Mouse (Mus musculus) embryonic facial prominence, embryonic 10.5 days (tissue): ENCODE measurements around the gene Cd8a. TPM values are rescaled to one million over a fixed set of nuclear protein-coding genes. Genes with fewer than 3 reads are reported as not detected.

Source experiments
- DNase-seq: peaks from one replicate; pipeline ENCODE4 v3.0.0-alpha.2; 2017; ENCODE audit warnings: low spot score
- H3K27ac ChIP-seq: fragments of 300-500 bp; sonication (generic); replicated peaks from 2 replicates; pipeline ENCODE4 v1.5.1; 2016; ENCODE audit warnings: mild to moderate bottlenecking
- H3K27me3 ChIP-seq: fragments of 300-500 bp; sonication (generic); replicated peaks from 2 replicates; pipeline ENCODE4 v1.6.1; 2016; ENCODE audit warnings: low read depth, mild to moderate bottlenecking; ENCODE audit not compliant: poor library complexity, severe bottlenecking
- H3K36me3 ChIP-seq: fragments of 300-500 bp; sonication (generic); replicated peaks from 2 replicates; pipeline ENCODE4 v1.6.1; 2016; ENCODE audit warnings: mild to moderate bottlenecking, moderate library complexity
- H3K4me1 ChIP-seq: fragments of 300-500 bp; sonication (generic); 2 replicates; pipeline ENCODE4 v1.6.1; 2016
- H3K4me3 ChIP-seq: fragments of 300-500 bp; sonication (generic); 2 replicates; pipeline ENCODE4 v1.5.1; 2016; ENCODE audit warnings: mild to moderate bottlenecking, moderate library complexity
- H3K9me3 ChIP-seq: fragments of 300-500 bp; sonication (generic); 2 replicates; pipeline ENCODE4 v1.6.1; 2016; ENCODE audit warnings: mild to moderate bottlenecking
- WGBS: fragments of 180-500 bp; shearing (Covaris S2); methylation state at CpG from one replicate; pipeline ENCODE4 v1.1.7; 2016; 5-methylcytosine and 5-hydroxymethylcytosine counted together
- polyA plus RNA-seq: library from polyadenylated mRNA; unstranded; fragments of >200 nt; fragmentation: Nextera tagmentation; extraction: Ambion mirVana; gene quantifications from 2 replicates; pipeline ENCODE4 v1.2.1, GENCODE M21; 2016

Gene Cd8a
- polyA plus RNA-seq, 1 experiment from 2014 or later: not detected

GRCm38 (mm10) chr6:71351201-71351600 is 22.0 kb upstream of the Cd8a start:
- Histone ChIP-seq H3K9me3 (peaks cover 8% of the 10 kb centered on the region), H3K27me3 (no peaks in the 10 kb centered on the region), H3K4me1 (no peaks in the 10 kb centered on the region), H3K27ac (no peak overlapping the region), H3K4me3 (no peak overlapping the region), H3K36me3 (no peaks in the 10 kb centered on the region)
- no peak for DNase-seq
- WGBS: 94% methylated on average over 3 of the region's 3 CpGs

GRCm38 (mm10) chr6:71352201-71352600 is 21.0 kb upstream of the Cd8a start:
- H3K36me3 ChIP-seq: no peaks in the 10 kb centered on the region
- no peaks in the 10 kb centered on the region for H3K4me1 ChIP-seq
- 93% methylated on average over 6 of the region's 6 CpGs for WGBS
- H3K9me3 ChIP-seq: peaks cover 8% of the 10 kb centered on the region
- no peak for DNase-seq
- H3K27ac ChIP-seq: no peak overlapping the region
- H3K4me3 ChIP-seq: no peak overlapping the region
- H3K27me3 ChIP-seq: no peaks in the 10 kb centered on the region

DNA sequence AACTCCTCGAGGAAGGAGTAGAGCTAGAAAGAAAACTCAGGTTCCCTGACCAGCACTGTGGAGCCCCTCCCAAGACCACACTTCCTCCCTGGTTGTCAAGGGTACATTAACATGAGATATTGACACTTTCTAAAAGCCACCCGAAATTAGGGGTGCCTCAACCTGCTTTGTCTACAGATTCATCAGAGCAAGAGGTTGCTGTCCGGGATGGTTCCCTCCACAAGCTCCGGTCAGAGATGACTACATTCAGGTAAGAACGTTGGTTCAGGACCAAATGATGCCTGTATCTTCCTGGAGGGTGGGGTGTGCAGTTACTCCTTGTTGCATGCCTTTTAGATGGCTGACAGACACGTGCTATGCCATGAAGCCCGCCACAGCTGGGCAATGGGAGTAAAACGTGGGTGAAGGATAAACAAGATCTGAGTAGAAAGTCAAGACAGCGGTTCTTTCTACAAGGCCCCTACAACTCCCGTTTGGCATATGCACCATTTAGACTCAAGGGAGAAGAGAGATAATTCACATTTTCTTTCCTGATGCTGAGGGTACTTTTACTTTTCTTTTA is 20.3 kb upstream of the Cd8a start:
- no peaks in the 10 kb centered on the region for H3K36me3 ChIP-seq
- DNase-seq: no peak
- no peak overlapping the region for H3K4me3 ChIP-seq
- WGBS: 84% methylated on average over 10 of the region's 10 CpGs
- H3K9me3 ChIP-seq: peaks cover 2% of the 10 kb centered on the region
- no peaks in the 10 kb centered on the region for H3K27me3 ChIP-seq
- no peaks in the 10 kb centered on the region for H3K4me1 ChIP-seq
- H3K27ac ChIP-seq: no peak overlapping the region

GRCm38 (mm10) chr6:71353722-71354121 is 19.5 kb upstream of the Cd8a start:
- WGBS: 77% methylated on average over 2 of the region's 2 CpGs
- Histone ChIP-seq H3K27ac (no peak overlapping the region), H3K4me1 (no peaks in the 10 kb centered on the region), H3K4me3 (no peak overlapping the region), H3K9me3 (no peaks in the 10 kb centered on the region), H3K27me3 (no peaks in the 10 kb centered on the region), H3K36me3 (no peaks in the 10 kb centered on the region)
- no peak for DNase-seq

DNA sequence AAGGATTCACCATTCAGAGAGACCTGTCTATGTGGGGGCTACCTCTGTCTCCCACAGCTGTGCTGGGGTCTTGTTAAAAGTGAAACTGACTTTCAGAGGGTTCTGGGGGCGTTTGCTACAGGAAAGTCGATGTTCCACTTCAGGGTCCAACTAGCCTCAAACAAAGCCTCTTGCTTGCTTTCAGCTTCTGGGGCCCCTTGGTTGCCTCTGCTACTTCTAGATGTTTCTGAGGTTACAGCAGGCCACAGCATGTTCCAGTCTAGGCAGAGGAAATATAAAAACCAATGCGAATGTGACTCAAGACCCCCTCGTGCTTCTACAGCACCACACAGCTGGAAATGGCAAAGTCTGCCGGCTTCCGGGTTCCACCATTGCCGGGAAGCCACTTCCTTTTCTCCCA is 15.7 kb upstream of the Cd8a start:
- H3K27me3 ChIP-seq: no peaks in the 10 kb centered on the region
- no peak overlapping the region for H3K4me3 ChIP-seq
- no peak overlapping the region for H3K27ac ChIP-seq
- DNase-seq: no peak
- 90% methylated on average over 7 of the region's 7 CpGs for WGBS
- no peaks in the 10 kb centered on the region for H3K9me3 ChIP-seq
- no peaks in the 10 kb centered on the region for H3K4me1 ChIP-seq
- H3K36me3 ChIP-seq: no peaks in the 10 kb centered on the region

- H3K27ac ChIP-seq: no peak overlapping the region
- 73% methylated on average over 4 of the region's 4 CpGs for WGBS
- H3K36me3 ChIP-seq: no peaks in the 10 kb centered on the region
- no peaks in the 10 kb centered on the region for H3K4me1 ChIP-seq
- no peak for DNase-seq
- H3K27me3 ChIP-seq: no peaks in the 10 kb centered on the region
- no peak overlapping the region for H3K4me3 ChIP-seq
- no peaks in the 10 kb centered on the region for H3K9me3 ChIP-seq
Measured at GRCm38 (mm10) chr6:71360221-71360620, 13.0 kb upstream of the Cd8a start.

DNA sequence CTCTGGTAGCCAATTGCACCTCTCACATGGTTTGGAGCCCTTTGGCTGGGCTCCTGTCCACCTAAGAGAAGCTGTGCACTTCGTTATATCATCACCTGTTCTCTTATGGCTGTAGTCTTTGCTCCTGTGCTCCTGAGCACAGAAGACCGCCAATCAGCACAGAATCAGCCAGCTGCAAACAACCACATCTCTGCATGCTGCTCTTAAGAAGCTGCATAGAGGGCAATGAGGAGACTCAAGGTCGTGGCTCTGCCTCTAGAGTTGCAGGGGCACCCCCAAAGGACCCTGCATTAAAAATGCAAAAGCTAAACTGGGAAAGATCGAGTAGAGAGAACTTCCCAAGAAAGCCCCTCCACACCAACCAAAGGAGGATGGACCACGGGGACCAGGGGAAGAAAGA is 12.5 kb upstream of the Cd8a start:
- Histone ChIP-seq H3K9me3 (no peaks in the 10 kb centered on the region), H3K4me1 (no peaks in the 10 kb centered on the region), H3K27me3 (no peaks in the 10 kb centered on the region), H3K4me3 (no peak overlapping the region), H3K36me3 (no peaks in the 10 kb centered on the region), H3K27ac (no peak overlapping the region)
- no peak for DNase-seq
- WGBS: 64% methylated on average over 5 of the region's 5 CpGs

DNA sequence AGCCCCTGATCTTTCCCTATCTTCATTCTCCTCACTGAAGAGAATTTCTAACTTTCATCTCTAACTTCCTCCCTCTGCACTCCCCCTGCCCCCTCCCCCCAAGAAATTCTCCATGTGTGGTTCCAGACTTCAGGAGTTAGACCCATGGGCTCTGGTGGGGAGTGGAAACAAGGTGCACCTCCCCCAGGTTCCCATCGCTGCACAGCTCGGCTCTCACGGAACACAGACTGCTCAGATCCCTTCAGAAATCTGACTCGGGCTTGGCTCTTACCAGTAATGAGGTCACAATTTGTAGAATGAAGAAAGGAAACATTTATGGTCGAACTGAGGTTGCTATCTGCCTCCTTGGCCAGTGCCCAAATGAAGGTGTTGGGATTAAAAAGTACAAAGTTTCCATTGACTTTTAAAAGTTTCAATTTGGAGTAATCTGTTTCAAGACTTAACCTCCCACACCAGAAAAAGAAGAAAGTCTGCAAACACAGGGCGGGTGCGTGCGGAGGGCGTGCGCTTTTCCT is 12.0 kb upstream of the Cd8a start:
- Histone ChIP-seq H3K27ac (no peak overlapping the region), H3K4me1 (no peaks in the 10 kb centered on the region), H3K27me3 (no peaks in the 10 kb centered on the region), H3K36me3 (no peaks in the 10 kb centered on the region), H3K9me3 (no peaks in the 10 kb centered on the region), H3K4me3 (no peak overlapping the region)
- 85% methylated on average over 10 of the region's 10 CpGs for WGBS
- DNase-seq: no peak

DNA sequence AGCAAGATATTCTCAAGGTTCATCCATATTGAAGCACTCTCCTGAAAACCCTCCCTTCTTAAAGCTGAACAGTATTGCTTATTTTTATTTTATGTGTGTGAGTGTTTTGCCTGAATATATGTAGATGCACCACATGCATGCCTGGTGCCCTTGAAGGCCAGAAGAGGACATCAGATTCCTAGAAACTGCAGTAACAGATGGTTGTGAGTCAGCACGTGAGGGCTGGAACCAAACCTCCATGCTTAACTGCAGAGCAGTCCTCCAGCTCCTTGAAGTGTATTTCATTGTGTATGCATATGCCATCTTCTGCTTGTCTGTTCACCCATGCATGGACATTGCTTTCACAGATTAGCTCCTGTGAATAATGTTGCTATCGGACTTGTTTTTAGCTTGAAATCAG is 9.2 kb upstream of the Cd8a start:
- H3K4me1 ChIP-seq: no peaks in the 10 kb centered on the region
- H3K4me3 ChIP-seq: no peak overlapping the region
- H3K9me3 ChIP-seq: no peaks in the 10 kb centered on the region
- no peak overlapping the region for H3K27ac ChIP-seq
- no peaks in the 10 kb centered on the region for H3K27me3 ChIP-seq
- DNase-seq: no peak
- H3K36me3 ChIP-seq: no peaks in the 10 kb centered on the region
- WGBS: 85% methylated on average over 2 of the region's 2 CpGs

DNA sequence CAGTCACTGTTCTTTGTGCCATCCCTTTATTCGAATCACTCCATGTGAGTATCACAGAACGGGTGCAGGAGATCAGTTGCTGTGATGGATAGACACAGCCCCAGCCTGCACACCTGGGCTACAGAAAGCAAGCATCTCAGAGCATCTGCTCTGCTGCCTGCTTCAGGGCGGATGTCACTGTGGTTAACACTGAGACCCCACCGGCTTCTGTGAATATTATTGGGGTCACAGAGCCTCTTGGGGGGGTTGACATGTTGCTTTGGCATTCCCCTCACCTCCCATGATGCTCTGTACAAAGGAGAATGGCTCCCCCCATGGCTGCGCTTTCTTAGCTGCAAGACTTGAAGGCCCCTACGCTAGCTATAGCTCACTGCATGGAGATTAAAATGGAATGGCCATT is 3.8 kb upstream of the Cd8a start:
- no peaks in the 10 kb centered on the region for H3K36me3 ChIP-seq
- no peak overlapping the region for H3K4me3 ChIP-seq
- no peak for DNase-seq
- H3K27me3 ChIP-seq: no peaks in the 10 kb centered on the region
- WGBS: 92% methylated on average over 6 of the region's 6 CpGs
- H3K27ac ChIP-seq: no peak overlapping the region
- H3K4me1 ChIP-seq: no peaks in the 10 kb centered on the region
- H3K9me3 ChIP-seq: no peaks in the 10 kb centered on the region

- Histone ChIP-seq H3K9me3 (no peaks in the 10 kb centered on the region), H3K4me3 (no peak overlapping the region), H3K27ac (no peak overlapping the region), H3K4me1 (no peaks in the 10 kb centered on the region), H3K36me3 (no peaks in the 10 kb centered on the region), H3K27me3 (no peaks in the 10 kb centered on the region)
- 89% methylated on average over 5 of the region's 5 CpGs for WGBS
- DNase-seq: no peak
Measured at GRCm38 (mm10) chr6:71371085-71371605, 2.1 kb upstream of the Cd8a start.

GRCm38 (mm10) chr6:71372041-71372720 is 1.0 kb upstream of the Cd8a start:
- WGBS: 86% methylated on average over 5 of the region's 5 CpGs
- H3K27ac ChIP-seq: no peak overlapping the region
- H3K4me1 ChIP-seq: no peaks in the 10 kb centered on the region
- H3K9me3 ChIP-seq: 0 out of 2 replicates have a peak, but pooled peaks cover under 1% of the 10 kb centered on the region
- no peak overlapping the region for H3K4me3 ChIP-seq
- no peak for DNase-seq
- H3K36me3 ChIP-seq: no peaks in the 10 kb centered on the region
- H3K27me3 ChIP-seq: no peaks in the 10 kb centered on the region

DNA sequence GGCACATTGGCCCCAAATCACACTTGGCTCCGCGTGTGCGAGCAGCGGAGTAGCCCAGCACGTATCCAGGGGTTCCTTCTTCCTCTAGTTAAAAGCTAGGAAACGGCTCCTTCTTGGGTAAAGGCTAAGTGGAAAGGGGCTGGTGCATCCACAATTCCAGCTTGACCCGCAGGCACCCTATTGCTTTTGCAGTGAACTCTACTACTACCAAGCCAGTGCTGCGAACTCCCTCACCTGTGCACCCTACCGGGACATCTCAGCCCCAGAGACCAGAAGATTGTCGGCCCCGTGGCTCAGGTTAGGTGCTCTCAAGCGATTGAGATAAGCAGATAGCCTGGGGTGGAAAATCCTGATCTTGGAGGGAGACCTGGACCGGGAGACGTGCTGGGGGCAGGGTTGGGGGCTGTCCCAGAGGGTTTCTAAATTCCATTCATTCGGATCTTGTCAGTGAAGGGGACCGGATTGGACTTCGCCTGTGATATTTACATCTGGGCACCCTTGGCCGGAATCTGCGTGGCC is 1.1 kb downstream of the Cd8a start:
- 89% methylated on average over 19 of the region's 19 CpGs for WGBS
- H3K27me3 ChIP-seq: no peaks in the 10 kb centered on the region
- no peak overlapping the region for H3K27ac ChIP-seq
- 0 out of 2 replicates have a peak, but pooled peaks cover 3% of the 10 kb centered on the region for H3K9me3 ChIP-seq
- H3K4me1 ChIP-seq: no peaks in the 10 kb centered on the region
- H3K36me3 ChIP-seq: no peaks in the 10 kb centered on the region
- DNase-seq: no peak
- no peak overlapping the region for H3K4me3 ChIP-seq
